Mouse (Mus musculus): ENCODE results near the gene Fam241b. TPM values are rescaled to one million over a fixed set of nuclear protein-coding genes. Genes with fewer than 3 reads are reported as not detected.

Fam241b gene
- polyA plus RNA-seq (2017; shearing (Covaris generic)) = 4.9 TPM

GRCm38 (mm10) chr10:62143820-62144219 is at the start of gene Fam241b:
Fam241b (minus strand) TSS chr10:62143920.

GRCm38 (mm10) chr10:62132691-62133281 is 10.9 kb downstream of the Fam241b start, which contains the start of gene Neurog3:
Neurog3 (plus strand) TSS chr10:62133090.

Other genes starting within 250 kb of the Fam241b start
- not detected for gene Col13a1, start 164.8 kb downstream of the Fam241b start, polyA plus RNA-seq (2017; shearing (Covaris generic))
- gene Neurog3, start 10.8 kb downstream of the Fam241b start, polyA plus RNA-seq (2017; shearing (Covaris generic)) = not detected
- gene Tspan15, start 87.3 kb upstream of the Fam241b start, polyA plus RNA-seq (2017; shearing (Covaris generic)) = 0.10 TPM
- not detected for gene Tacr2, start 108.5 kb upstream of the Fam241b start, polyA plus RNA-seq (2017; shearing (Covaris generic))
- 81.8 TPM for gene Hk1, start 236.0 kb upstream of the Fam241b start, polyA plus RNA-seq (2017; shearing (Covaris generic))

Data from effector memory CD4-positive, alpha-beta T cell, adult 5 months (primary cell).